In genomic region chr13:60100130-60101112, GRCm38 (mm10) we compare ENCODE assay signal across 15 mouse cellular contexts.
DNase-seq lines count a peak whose midpoint lies in the region; ATAC-seq and TF ChIP-seq lines count a peak whose summit lies in the region.
"Had no signal": no experiment of that assay in that cellular context is flagged by ENCODE, and none has a peak within 500 bp of the region (broad histone marks: within the 10 kb centered on the region; RNA-seq: fewer than 3 reads in every experiment).

No protein-coding gene starts in this region.

- no peak for TF ChIP-seq CTCF in stomach, postnatal 0 days (IDR thresholded peaks at IDR 0.05; ENCODE audit: low read depth)

- DNase-seq in lung, postnatal 4 days = no peak
- DNase-seq in stomach, postnatal 0 days (ENCODE audit: low spot score) = no peak
- DNase-seq: cerebellum, adult 9-10 months; gastrocnemius, postnatal 10 days; layer of hippocampus, adult 9-11 months; right cerebral cortex, postnatal 14 days had no signal

- H3K4me3 ChIP-seq in hindbrain, embryonic 16.5 days (ENCODE audit: low read length) = no peak overlapping the region
- no peak overlapping the region for H3K4me3 ChIP-seq in hindbrain, embryonic 12.5 days
- no peak overlapping the region for H3K4me3 ChIP-seq in lung, embryonic 16.5 days (ENCODE audit: low read length)
- no peak overlapping the region for H3K4me3 ChIP-seq in limb, embryonic 13.5 days
- H3K4me3 ChIP-seq in stomach, postnatal 0 days (ENCODE audit: low read depth, low read length) = no peak overlapping the region
- H3K4me3 ChIP-seq in midbrain, embryonic 16.5 days (ENCODE audit: low read depth, low read length) = no peak overlapping the region
- H3K4me3 ChIP-seq: forebrain, embryonic 15.5 days; heart, embryonic 12.5 days; midbrain, embryonic 15.5 days had no signal

- WGBS in hindbrain, embryonic 16.5 days = 64% methylated on average over 12 of the region's 12 CpGs
- 72% methylated on average over 12 of the region's 12 CpGs for WGBS in hindbrain, embryonic 12.5 days
- WGBS in lung, embryonic 16.5 days = 42% methylated on average over 12 of the region's 12 CpGs
- 52% methylated on average over 12 of the region's 12 CpGs for WGBS in limb, embryonic 13.5 days
- WGBS in stomach, postnatal 0 days = 50% methylated on average over 12 of the region's 12 CpGs
- WGBS in midbrain, embryonic 16.5 days = 76% methylated on average over 11 of the region's 12 CpGs

- TF ChIP-seq EP300 in stomach, postnatal 0 days (optimal IDR thresholded peaks at IDR 0.05) = no peak

- no peaks in the 10 kb centered on the region for H3K9me3 ChIP-seq in hindbrain, embryonic 16.5 days (ENCODE audit: control insufficient read depth, low read length)
- no peaks in the 10 kb centered on the region for H3K9me3 ChIP-seq in hindbrain, embryonic 12.5 days (replicated peaks)
- no peaks in the 10 kb centered on the region for H3K9me3 ChIP-seq in lung, embryonic 16.5 days (ENCODE audit: control insufficient read depth, low read length)
- no peaks in the 10 kb centered on the region for H3K9me3 ChIP-seq in limb, embryonic 13.5 days
- H3K9me3 ChIP-seq in stomach, postnatal 0 days (ENCODE audit: control insufficient read depth, low read length) = no peaks in the 10 kb centered on the region
- no peaks in the 10 kb centered on the region for H3K9me3 ChIP-seq in midbrain, embryonic 16.5 days (replicated peaks; ENCODE audit: control insufficient read depth, low read length, poor library complexity, severe bottlenecking)
- H3K9me3 ChIP-seq: forebrain, embryonic 15.5 days; midbrain, embryonic 15.5 days had no signal

- H3K27ac ChIP-seq in hindbrain, embryonic 16.5 days (ENCODE audit: low read depth, low read length) = no peak overlapping the region
- H3K27ac ChIP-seq in hindbrain, embryonic 12.5 days = no peak overlapping the region
- peak overlapping the region; percentile 43; the same call in 1 of the 2 replicates for H3K27ac ChIP-seq in lung, embryonic 16.5 days (ENCODE audit: low read length)
- peak overlapping the region; percentile 73 for H3K27ac ChIP-seq in limb, embryonic 13.5 days
- H3K27ac ChIP-seq in stomach, postnatal 0 days (replicated peaks) = peak overlapping the region; percentile 53; the same call in 1 of the 2 replicates
- no peak overlapping the region for H3K27ac ChIP-seq in midbrain, embryonic 16.5 days (ENCODE audit: low read length)
- H3K27ac ChIP-seq: forebrain, embryonic 15.5 days; midbrain, embryonic 15.5 days had no signal

- no peaks in the 10 kb centered on the region for H3K27me3 ChIP-seq in hindbrain, embryonic 16.5 days (replicated peaks; ENCODE audit: control insufficient read depth, insufficient read depth, low read length)
- H3K27me3 ChIP-seq in hindbrain, embryonic 12.5 days = 0 out of 2 replicates have a peak, but pooled peaks cover 6% of the 10 kb centered on the region
- no peaks in the 10 kb centered on the region for H3K27me3 ChIP-seq in lung, embryonic 16.5 days (ENCODE audit: control insufficient read depth, insufficient read depth, low read depth, low read length)
- H3K27me3 ChIP-seq in limb, embryonic 13.5 days = no peaks in the 10 kb centered on the region
- no peaks in the 10 kb centered on the region for H3K27me3 ChIP-seq in stomach, postnatal 0 days (ENCODE audit: control insufficient read depth, insufficient read depth, low read length)
- no peaks in the 10 kb centered on the region for H3K27me3 ChIP-seq in midbrain, embryonic 16.5 days (ENCODE audit: control insufficient read depth, insufficient read depth, low read depth, low read length)
- H3K27me3 ChIP-seq: CH12.LX; forebrain, embryonic 15.5 days; heart, embryonic 12.5 days; midbrain, embryonic 15.5 days had no signal

- no peaks in the 10 kb centered on the region for H3K4me1 ChIP-seq in hindbrain, embryonic 16.5 days (ENCODE audit: control insufficient read depth, insufficient read depth, low read depth, low read length)
- no peaks in the 10 kb centered on the region for H3K4me1 ChIP-seq in hindbrain, embryonic 12.5 days
- H3K4me1 ChIP-seq in lung, embryonic 16.5 days (replicated peaks; ENCODE audit: control insufficient read depth, insufficient read depth, low read length) = peaks cover 4% of the 10 kb centered on the region
- H3K4me1 ChIP-seq in limb, embryonic 13.5 days = peaks cover 67% of the 10 kb centered on the region
- no peaks in the 10 kb centered on the region for H3K4me1 ChIP-seq in stomach, postnatal 0 days (replicated peaks; ENCODE audit: control insufficient read depth, insufficient read depth)
- H3K4me1 ChIP-seq in midbrain, embryonic 16.5 days (ENCODE audit: control insufficient read depth, insufficient read depth, low read length) = no peaks in the 10 kb centered on the region
- H3K4me1 ChIP-seq: forebrain, embryonic 15.5 days; heart, embryonic 12.5 days; midbrain, embryonic 15.5 days had no signal

- peak; percentile 58; the same call in 1 of the 2 replicates for ATAC-seq in hindbrain, embryonic 16.5 days
- no peak for ATAC-seq in hindbrain, embryonic 12.5 days (ENCODE audit: low FRiP score)
- peak; percentile 84 for ATAC-seq in lung, embryonic 16.5 days (ENCODE audit: low read depth)
- ATAC-seq in limb, embryonic 13.5 days (ENCODE audit: low FRiP score, low read depth) = peak; percentile 75; the same call in 1 of the 2 replicates
- peak; percentile 43; the same call in 1 of the 2 replicates for ATAC-seq in stomach, postnatal 0 days (ENCODE audit: low FRiP score, low TSS enrichment)
- no peak for ATAC-seq in midbrain, embryonic 16.5 days
- ATAC-seq: forebrain, embryonic 15.5 days; midbrain, embryonic 15.5 days had no signal

- no peak overlapping the region for H3K9ac ChIP-seq in hindbrain, embryonic 16.5 days (ENCODE audit: low read depth, low read length)
- no peak overlapping the region for H3K9ac ChIP-seq in hindbrain, embryonic 12.5 days
- no peak overlapping the region for H3K9ac ChIP-seq in lung, embryonic 16.5 days (ENCODE audit: low read length)
- H3K9ac ChIP-seq in limb, embryonic 13.5 days = no peak overlapping the region
- no peak overlapping the region for H3K9ac ChIP-seq in stomach, postnatal 0 days (ENCODE audit: low read length)
- no peak overlapping the region for H3K9ac ChIP-seq in midbrain, embryonic 16.5 days (ENCODE audit: low read depth, low read length)
- H3K9ac ChIP-seq: forebrain, embryonic 15.5 days; heart, embryonic 12.5 days; midbrain, embryonic 15.5 days had no signal

- H3K36me3 ChIP-seq in hindbrain, embryonic 16.5 days (ENCODE audit: control insufficient read depth, insufficient read depth, low read length) = no peaks in the 10 kb centered on the region
- H3K36me3 ChIP-seq in hindbrain, embryonic 12.5 days = no peaks in the 10 kb centered on the region
- H3K36me3 ChIP-seq in lung, embryonic 16.5 days (ENCODE audit: control insufficient read depth, insufficient read depth, low read length) = no peaks in the 10 kb centered on the region
- H3K36me3 ChIP-seq in limb, embryonic 13.5 days = no peaks in the 10 kb centered on the region
- no peaks in the 10 kb centered on the region for H3K36me3 ChIP-seq in stomach, postnatal 0 days (ENCODE audit: control insufficient read depth, insufficient read depth, low read length)
- H3K36me3 ChIP-seq in midbrain, embryonic 16.5 days (ENCODE audit: control insufficient read depth, insufficient read depth, low read length) = no peaks in the 10 kb centered on the region
- H3K36me3 ChIP-seq: forebrain, embryonic 15.5 days; heart, embryonic 12.5 days; midbrain, embryonic 15.5 days had no signal

- no peak overlapping the region for H3K4me2 ChIP-seq in hindbrain, embryonic 16.5 days (ENCODE audit: low read length)
- no peak overlapping the region for H3K4me2 ChIP-seq in hindbrain, embryonic 12.5 days (replicated peaks)
- no peak overlapping the region for H3K4me2 ChIP-seq in lung, embryonic 16.5 days (ENCODE audit: low read depth, low read length)
- H3K4me2 ChIP-seq in limb, embryonic 13.5 days (replicated peaks) = peak overlapping the region; percentile 21; the same call in 1 of the 2 replicates
- no peak overlapping the region for H3K4me2 ChIP-seq in stomach, postnatal 0 days (replicated peaks; ENCODE audit: low read depth)
- H3K4me2 ChIP-seq in midbrain, embryonic 16.5 days (ENCODE audit: low read length) = no peak overlapping the region
- H3K4me2 ChIP-seq: forebrain, embryonic 15.5 days; heart, embryonic 12.5 days; midbrain, embryonic 15.5 days had no signal

Comparison
In these comparisons a context has a peak if more than half of its experiments do, and no peak if none do; other contexts are left out.
1. ATAC-seq: peak in hindbrain, embryonic 16.5 days (single experiment), lung, embryonic 16.5 days (single experiment), limb, embryonic 13.5 days (single experiment) and stomach, postnatal 0 days (single experiment); none in hindbrain, embryonic 12.5 days (single experiment) and midbrain, embryonic 16.5 days (single experiment).
2. H3K27ac ChIP-seq: peak in lung, embryonic 16.5 days (single experiment), limb, embryonic 13.5 days (single experiment) and stomach, postnatal 0 days (single experiment); none in hindbrain, embryonic 16.5 days (single experiment), hindbrain, embryonic 12.5 days (single experiment) and midbrain, embryonic 16.5 days (single experiment).